Mouse (Mus musculus): Measurements from ENCODE around the gene Nek4.
A peak's percentile ranks its signal among the peaks of the same experiment; 100 is the strongest.

The Nek4 gene

DNA sequence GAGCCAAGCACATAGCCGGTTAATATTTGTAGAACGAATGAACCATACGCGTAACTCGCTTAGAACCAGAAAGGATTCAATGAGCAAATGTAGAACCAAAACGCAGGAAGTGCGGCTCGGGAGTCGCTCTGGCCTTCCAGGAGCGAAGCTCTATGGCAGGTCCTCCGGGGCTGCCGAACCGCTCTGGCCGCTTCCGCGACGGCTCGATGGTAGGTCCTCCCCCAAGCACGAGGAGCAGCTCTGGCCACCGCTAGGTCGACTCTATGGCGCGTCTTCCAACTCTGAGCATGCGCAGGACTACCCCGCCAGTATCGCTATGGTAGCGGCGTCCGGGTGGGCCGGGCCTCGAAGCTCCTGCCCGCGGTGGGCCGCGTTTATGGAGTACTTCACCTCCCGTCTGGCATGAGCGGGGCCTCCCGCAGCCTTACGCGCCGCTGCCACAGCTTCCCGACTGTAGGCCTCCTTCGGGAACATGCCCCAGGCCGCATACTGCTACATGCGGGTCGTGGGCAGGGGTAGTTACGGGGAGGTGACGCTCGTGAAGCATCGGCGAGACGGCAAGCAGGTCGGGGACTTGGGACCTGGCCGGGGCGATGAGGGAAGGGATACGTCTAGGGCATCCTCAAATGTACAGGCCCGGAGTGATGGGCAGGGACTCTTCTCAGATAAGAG lies at the start of gene Nek4:
TSS of gene Nek4 (plus strand) at position 224 of the 672 bp plus-strand sequence.
- peak; percentile 96 for DNase-seq (ENCODE audit: low read depth)

- no peak for DNase-seq (ENCODE audit: low read depth)
These were observed 48.5 kb upstream of the Nek4 start for GRCm38 (mm10) chr14:30902628-30903027.

GRCm38 (mm10) chr14:30903036-30903435 lies 48.1 kb upstream of the Nek4 start:
- DNase-seq (ENCODE audit: low read depth), result peak; percentile 49

- peak; percentile 92 for DNase-seq (ENCODE audit: low read depth)
These were observed 46.9 kb upstream of the Nek4 start for GRCm38 (mm10) chr14:30904307-30904706.

GRCm38 (mm10) chr14:30906001-30906400 lies 45.2 kb upstream of the Nek4 start:
- DNase-seq (ENCODE audit: low read depth), result no peak

DNA sequence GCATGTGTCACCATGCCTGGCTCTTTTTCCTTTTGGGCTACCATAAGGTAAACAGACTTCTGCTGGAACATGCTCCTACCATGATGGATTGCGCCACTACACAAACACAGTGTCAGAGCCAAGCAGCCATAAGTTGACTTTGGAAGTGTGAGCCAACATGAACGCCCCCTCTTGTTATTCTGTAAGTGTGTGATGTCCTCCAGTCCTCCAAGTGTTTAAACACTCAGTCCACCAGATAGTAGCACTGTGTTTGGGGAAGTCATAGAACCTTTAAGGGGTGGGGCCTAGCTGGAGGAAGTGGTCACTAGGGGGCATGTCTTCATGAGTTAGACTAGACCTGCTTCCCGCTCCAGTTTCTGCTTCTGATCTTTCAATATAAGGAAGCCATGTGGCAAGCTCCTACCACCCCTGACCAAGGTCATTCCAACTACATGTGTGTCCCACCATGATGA lies 43.3 kb upstream of the Nek4 start:
- peak; percentile 78 for DNase-seq (ENCODE audit: low read depth)

GRCm38 (mm10) chr14:30911141-30911540 lies 40.0 kb upstream of the Nek4 start:
- peak; percentile 62 for DNase-seq (ENCODE audit: low read depth)

DNA sequence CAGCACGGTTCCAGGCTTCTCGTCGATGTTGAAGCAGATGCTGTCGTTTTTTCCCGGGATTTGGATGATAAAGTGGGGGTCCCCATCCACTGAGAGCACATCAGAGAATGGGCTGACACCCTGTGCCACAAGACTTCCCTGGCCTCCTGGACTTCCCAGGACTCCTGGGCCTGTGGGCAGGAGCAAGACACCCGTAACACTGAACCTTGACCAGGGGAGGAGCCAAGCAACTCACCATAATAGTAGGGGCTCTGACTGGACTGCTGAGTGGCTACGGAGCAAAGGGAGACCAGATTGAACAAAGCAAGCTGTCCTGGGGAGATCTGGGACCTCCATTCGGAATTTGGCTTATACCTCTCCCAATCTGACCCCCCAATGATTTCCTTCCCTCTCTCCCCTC lies 38.5 kb upstream of the Nek4 start:
- DNase-seq (ENCODE audit: low read depth), result no peak

- no peak for DNase-seq (ENCODE audit: low read depth)
These were observed 37.8 kb upstream of the Nek4 start for GRCm38 (mm10) chr14:30913404-30913803.

DNA sequence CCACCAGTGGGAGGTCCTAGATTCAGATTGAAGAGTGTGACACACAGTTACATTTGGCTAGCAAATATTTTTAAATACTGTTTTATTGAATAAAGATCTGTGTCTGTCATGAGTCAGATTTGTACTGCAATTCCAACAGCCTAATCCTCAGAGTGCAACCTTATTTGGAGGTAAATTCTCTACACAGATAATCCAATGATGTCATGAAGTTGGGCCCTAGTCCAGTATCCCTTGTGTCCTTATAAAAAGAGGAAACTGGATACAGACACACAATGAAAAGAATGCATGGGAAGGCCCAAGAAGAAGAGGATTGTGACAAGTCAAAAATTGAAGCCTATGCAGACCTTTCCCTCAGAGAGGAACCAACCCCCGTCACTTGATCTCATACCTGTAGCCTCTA lies 34.7 kb upstream of the Nek4 start:
- peak; percentile 82 for DNase-seq (ENCODE audit: low read depth)

DNA sequence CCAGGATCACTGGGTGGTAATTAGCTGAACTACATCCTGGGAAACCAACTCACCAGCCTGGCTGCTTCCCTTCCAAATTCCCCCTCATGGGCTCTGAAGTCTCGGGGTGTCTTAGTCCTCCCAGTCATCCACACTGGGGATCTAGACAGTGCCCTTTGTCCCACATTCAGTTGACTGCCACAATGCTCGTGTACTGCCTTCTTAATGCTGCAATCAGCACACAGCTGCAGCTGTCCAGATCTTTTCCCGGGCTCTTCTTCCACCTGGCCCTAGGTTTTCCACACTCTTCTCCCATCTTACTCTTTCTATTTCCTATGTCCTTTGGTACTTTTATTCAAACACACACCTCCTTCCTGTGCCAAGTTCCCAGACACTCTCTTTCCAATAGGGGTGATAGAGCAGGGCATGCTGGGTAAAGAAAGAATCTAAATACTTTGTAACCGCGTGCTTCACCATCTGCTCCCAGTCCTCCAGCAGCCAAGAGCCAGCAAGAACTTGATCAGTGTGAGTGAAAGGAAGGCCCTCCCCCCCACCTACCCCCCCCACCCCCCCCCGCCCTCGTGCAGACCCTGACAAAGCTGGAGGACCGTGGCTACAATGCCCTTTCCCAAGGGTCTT lies 29.0 kb upstream of the Nek4 start:
- no peak for DNase-seq (ENCODE audit: low read depth)

DNA sequence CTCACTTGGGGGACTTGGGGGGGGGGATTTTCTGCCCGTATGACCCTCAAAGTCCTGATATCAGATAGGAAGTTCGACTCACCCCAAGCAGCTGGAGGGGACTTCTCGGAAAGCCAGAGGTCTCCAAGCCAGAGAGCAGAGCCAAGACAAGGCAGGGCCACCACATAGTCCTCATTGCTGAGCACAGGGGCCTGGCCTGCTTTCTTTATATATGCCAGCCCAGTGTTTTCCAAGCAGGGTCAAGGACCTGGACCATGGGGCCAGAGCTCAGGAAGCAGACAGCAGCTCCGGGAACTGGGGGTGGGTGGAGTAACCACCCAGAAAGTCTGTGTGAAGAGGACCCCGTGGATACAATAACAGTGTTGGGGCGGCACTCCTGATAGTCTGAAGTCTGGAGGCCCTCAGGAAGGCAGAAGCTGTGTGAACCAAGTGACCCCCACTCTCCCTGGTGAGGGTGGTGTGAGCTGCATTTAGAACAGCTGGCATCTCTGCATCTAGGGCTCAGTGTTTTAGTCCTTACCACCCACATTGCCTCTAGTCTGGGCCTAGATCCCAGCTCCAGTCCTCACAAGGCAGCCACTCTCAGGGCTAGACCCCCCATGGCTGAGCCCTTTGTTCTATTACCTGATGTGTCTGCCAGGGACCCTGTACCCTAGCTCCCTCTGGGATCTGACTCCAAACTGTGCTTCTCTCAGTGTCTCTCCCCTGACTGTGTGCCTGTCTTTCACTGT lies 27.6 kb upstream of the Nek4 start, which contains the start of gene Itih3:
TSS of gene Itih3 (minus strand) at position 386 of the 731 bp plus-strand sequence.
- no peak for DNase-seq (ENCODE audit: low read depth)

GRCm38 (mm10) chr14:30925492-30925891 lies 25.7 kb upstream of the Nek4 start:
- no peak for DNase-seq (ENCODE audit: low read depth)

GRCm38 (mm10) chr14:30930386-30930785 lies 20.8 kb upstream of the Nek4 start:
- DNase-seq (ENCODE audit: low read depth), result peak; percentile 15

DNA sequence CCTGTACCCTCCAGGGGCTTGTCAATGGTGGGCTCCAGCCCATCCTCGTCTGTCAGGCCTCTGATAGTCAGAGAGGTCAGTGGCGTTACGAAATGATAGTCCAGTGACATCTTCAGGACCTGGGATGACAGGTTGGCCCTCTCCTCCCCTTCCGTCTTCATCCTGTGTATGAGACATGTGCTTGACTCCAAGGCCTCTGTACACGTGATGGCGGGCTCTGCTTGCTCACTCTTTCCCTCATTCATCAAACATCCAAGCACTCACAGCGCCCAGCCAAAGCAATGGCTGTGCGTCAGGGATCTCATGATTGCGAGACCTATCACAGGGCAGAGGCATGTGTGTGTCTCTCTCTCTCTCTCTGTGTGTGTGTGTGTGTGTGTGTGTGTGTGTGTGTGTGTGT lies 17.8 kb upstream of the Nek4 start:
- DNase-seq (ENCODE audit: low read depth), result peak; percentile 38

GRCm38 (mm10) chr14:30942254-30942653 lies 8.9 kb upstream of the Nek4 start:
- DNase-seq (ENCODE audit: low read depth), result no peak

DNA sequence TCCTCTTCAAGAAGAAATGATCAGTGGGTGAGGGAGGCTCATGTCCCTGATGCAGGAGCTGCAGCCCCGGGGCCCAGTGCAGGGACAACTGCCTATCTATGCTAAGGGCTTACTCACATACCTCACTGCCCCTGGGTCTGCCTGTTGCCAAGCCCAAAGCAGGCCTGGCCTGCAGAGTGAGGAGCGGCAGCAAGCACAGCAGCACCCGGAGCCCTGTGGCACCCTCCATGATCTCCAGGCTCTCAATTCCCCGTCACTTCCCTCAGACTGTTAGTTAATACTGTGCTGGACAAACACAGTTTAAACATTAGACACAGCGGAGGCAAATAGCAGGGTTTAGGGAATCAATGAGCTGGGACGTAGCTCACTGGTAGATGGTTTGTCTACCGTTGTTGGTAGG lies 8.1 kb upstream of the Nek4 start, which contains the start of gene Itih1:
TSS of gene Itih1 (minus strand) at position 252 of the 400 bp plus-strand sequence.
- DNase-seq (ENCODE audit: low read depth), result no peak

- peak; percentile 85 for DNase-seq (ENCODE audit: low read depth)
These were observed 7.1 kb upstream of the Nek4 start for GRCm38 (mm10) chr14:30943860-30944674.

- no peak for DNase-seq (ENCODE audit: low read depth)
These were observed 6.4 kb upstream of the Nek4 start for GRCm38 (mm10) chr14:30944745-30945144.

DNA sequence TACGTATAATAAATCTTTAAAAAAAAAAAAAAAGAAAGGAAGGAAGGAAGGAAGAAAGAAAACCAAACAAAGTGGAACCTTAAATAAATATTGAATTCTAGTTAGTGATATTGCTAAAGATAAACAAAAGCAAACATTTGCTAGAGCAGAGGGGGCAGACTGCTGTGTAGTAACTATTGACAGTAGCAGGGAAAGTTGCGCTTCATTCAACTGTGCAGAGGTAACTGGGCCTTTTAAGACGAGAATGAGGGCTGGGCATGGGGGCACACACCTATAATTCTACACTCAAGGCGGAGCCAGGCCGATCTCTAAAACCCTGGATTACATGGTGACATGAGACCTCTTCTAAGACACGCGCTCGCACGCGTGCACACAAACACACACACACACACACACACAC lies 1.2 kb upstream of the Nek4 start:
- no peak for DNase-seq (ENCODE audit: low read depth)

- no peak for DNase-seq (ENCODE audit: low read depth)
These were observed 7.3 kb downstream of the Nek4 start for GRCm38 (mm10) chr14:30958517-30958916.

GRCm38 (mm10) chr14:30959031-30959430 lies 7.9 kb downstream of the Nek4 start:
- no peak for DNase-seq (ENCODE audit: low read depth)
